Mouse (Mus musculus) thymus, adult 2 months (tissue): ENCODE measurements at regions not wholly inside any gene's neighbourhood (a gene's known extent, or its start where the extent isn't known, plus 50 kb on each side); places are given as distances from the start of the nearest gene placed in this dataset.

ENCODE experiments used
- CTCF ChIP-seq: fragments of 200-500 bp; IDR thresholded peaks from 2 replicates; pipeline ENCODE4 v1.5.1; 2012; ENCODE audit warnings: mild to moderate bottlenecking, control low read depth, low read length, moderate library complexity, borderline replicate concordance; ENCODE audit not compliant: control insufficient read depth, poor library complexity, insufficient read depth; ENCODE audit errors: extremely low read depth
- POLR2A ChIP-seq: fragments of 200-500 bp; IDR thresholded peaks from 2 replicates; pipeline ENCODE4 v1.6.1; 2012; ENCODE audit warnings: mild to moderate bottlenecking, low read length, control low read depth, moderate library complexity; ENCODE audit not compliant: control insufficient read depth, poor library complexity, insufficient read depth; ENCODE audit errors: extremely low read depth

DNA sequence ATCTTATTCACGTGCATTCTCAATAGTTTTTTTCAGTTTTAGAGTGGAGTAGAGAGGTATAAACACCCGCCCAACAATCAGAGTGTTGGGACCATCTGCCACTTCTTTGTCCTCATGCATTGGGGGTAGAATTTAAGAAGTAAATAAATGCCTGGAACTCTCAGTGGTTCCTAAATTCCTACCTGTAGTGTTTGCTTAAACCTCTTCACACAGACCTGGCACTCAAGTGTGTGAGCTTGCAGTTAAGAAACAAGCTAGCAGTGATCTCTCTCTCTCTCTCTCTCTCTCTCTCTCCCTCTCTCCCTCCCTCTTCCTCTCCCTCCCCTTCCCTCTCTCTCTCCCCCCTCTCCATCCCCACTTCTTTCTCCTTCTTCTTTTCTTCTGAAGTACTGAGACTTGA is 406.5 kb downstream of the Rnd3 start:
- TF ChIP-seq POLR2A (no peak), CTCF (no peak)
